Comparison of ENCODE assay signal across 26 mouse cellular contexts in genomic region chr11:117183299-117183698, GRCm38 (mm10). TPM values are rescaled to one million over a fixed set of nuclear protein-coding genes. Genes with fewer than 3 reads are reported as not detected.
A peak's percentile ranks its signal among the peaks of the same experiment; 100 is the strongest.
DNase-seq lines count a peak whose midpoint lies in the region; ATAC-seq and TF ChIP-seq lines count a peak whose summit lies in the region.
"Had no signal": no experiment of that assay in that cellular context is flagged by ENCODE, and none has a peak within 500 bp of the region (broad histone marks: within the 10 kb centered on the region; RNA-seq: fewer than 3 reads in every experiment).

No protein-coding gene starts in this region.

- H3K4me2 ChIP-seq in embryonic facial prominence, embryonic 13.5 days, result no peak overlapping the region
- no peak overlapping the region for H3K4me2 ChIP-seq in myocyte (ENCODE audit: low read depth)
- H3K4me2 ChIP-seq: embryonic facial prominence, embryonic 12.5 days; heart, embryonic 13.5 days; hindbrain, embryonic 14.5 days had no signal

- H3K27me3 ChIP-seq in embryonic facial prominence, embryonic 13.5 days, result no peaks in the 10 kb centered on the region
- no peaks in the 10 kb centered on the region for H3K27me3 ChIP-seq in embryonic facial prominence, embryonic 10.5 days (replicated peaks; ENCODE audit: low read depth, poor library complexity, severe bottlenecking)
- H3K27me3 ChIP-seq in C2C12 (ENCODE audit: control insufficient read depth, insufficient read depth, insufficient read length) (peaks cover 1% of the 10 kb centered on the region), myocyte (ENCODE audit: control insufficient read depth, insufficient read depth, insufficient read length) (no peaks in the 10 kb centered on the region)
- H3K27me3 ChIP-seq: embryonic facial prominence, embryonic 12.5 days had no signal

- no peak overlapping the region for H3K9ac ChIP-seq in embryonic facial prominence, embryonic 13.5 days
- H3K9ac ChIP-seq: embryonic facial prominence, embryonic 12.5 days; forebrain, postnatal 0 days; heart, embryonic 13.5 days; hindbrain, embryonic 14.5 days had no signal

- H3ac ChIP-seq in C2C12 (ENCODE audit: control insufficient read depth, insufficient read length, low read depth) (no peak overlapping the region), myocyte (ENCODE audit: control insufficient read depth, insufficient read length) (no peak overlapping the region)

- peaks cover 22% of the 10 kb centered on the region for H3K4me1 ChIP-seq in embryonic facial prominence, embryonic 13.5 days
- peaks cover 5% of the 10 kb centered on the region for H3K4me1 ChIP-seq in embryonic facial prominence, embryonic 10.5 days
- H3K4me1 ChIP-seq: heart, embryonic 13.5 days had no signal

- H3K27ac ChIP-seq in embryonic facial prominence, embryonic 13.5 days, result peak overlapping the region; percentile 39
- H3K27ac ChIP-seq in embryonic facial prominence, embryonic 10.5 days (replicated peaks), result no peak overlapping the region
- H3K27ac ChIP-seq: embryonic facial prominence, embryonic 12.5 days; heart, embryonic 10.5 days; heart, embryonic 13.5 days; hindbrain, embryonic 14.5 days; hindbrain, postnatal 0 days had no signal

- ATAC-seq in embryonic facial prominence, embryonic 13.5 days (ENCODE audit: insufficient number of reproducible peaks, insufficient read depth, low FRiP score, low TSS enrichment, low read depth), result no peak
- ATAC-seq: forebrain, embryonic 14.5 days; forebrain, postnatal 0 days; hindbrain, postnatal 0 days; inflammation-experienced regulatory T-cells, adult 6 months; intestine, embryonic 16.5 days had no signal

- peaks cover 19% of the 10 kb centered on the region for H3K9me3 ChIP-seq in embryonic facial prominence, embryonic 13.5 days
- H3K9me3 ChIP-seq in embryonic facial prominence, embryonic 10.5 days, result peaks cover 25% of the 10 kb centered on the region

- H3K79me2 ChIP-seq in C2C12 (ENCODE audit: control insufficient read depth, insufficient read depth) (no peaks in the 10 kb centered on the region), myocyte (ENCODE audit: control insufficient read depth, insufficient read depth) (no peaks in the 10 kb centered on the region)

- H3K4me3 ChIP-seq in embryonic facial prominence, embryonic 13.5 days, result no peak overlapping the region
- H3K4me3 ChIP-seq in embryonic facial prominence, embryonic 10.5 days, result no peak overlapping the region
- H3K4me3 ChIP-seq in C2C12 (ENCODE audit: insufficient read depth, poor library complexity, severe bottlenecking) (no peak overlapping the region), myocyte (no peak overlapping the region)
- H3K4me3 ChIP-seq: embryonic facial prominence, embryonic 12.5 days; heart, embryonic 10.5 days; heart, embryonic 13.5 days had no signal

- no peak for TF ChIP-seq POLR2A in myocyte (IDR thresholded peaks at IDR 0.05; ENCODE audit: insufficient read length, low read depth)

- no peak for TF ChIP-seq CTCF in C2C12 (IDR thresholded peaks at IDR 0.05; ENCODE audit: control insufficient read depth, insufficient read depth, insufficient read length)

- no peaks in the 10 kb centered on the region for H3K79me3 ChIP-seq in C2C12 (ENCODE audit: low read depth)

- WGBS in embryonic facial prominence, embryonic 13.5 days, result 46% methylated on average over 3 of the region's 3 CpGs
- WGBS in embryonic facial prominence, embryonic 10.5 days, result 75% methylated on average over 3 of the region's 3 CpGs

- no peaks in the 10 kb centered on the region for H3K36me3 ChIP-seq in embryonic facial prominence, embryonic 13.5 days
- no peaks in the 10 kb centered on the region for H3K36me3 ChIP-seq in embryonic facial prominence, embryonic 10.5 days (replicated peaks)
- no peaks in the 10 kb centered on the region for H3K36me3 ChIP-seq in C2C12 (ENCODE audit: control insufficient read depth, insufficient read depth)
- H3K36me3 ChIP-seq in myocyte (ENCODE audit: control insufficient read depth, insufficient read depth), result no peaks in the 10 kb centered on the region
- H3K36me3 ChIP-seq: embryonic facial prominence, embryonic 12.5 days; heart, embryonic 10.5 days; heart, embryonic 13.5 days had no signal

- no peak for DNase-seq in embryonic facial prominence, embryonic 10.5 days (ENCODE audit: low spot score)
- DNase-seq in NIH3T3 (ENCODE audit: low read depth), result peak; percentile 65
- DNase-seq in layer of hippocampus, adult 11-12 months (ENCODE audit: low spot score), result no peak
- DNase-seq in Muller cell, postnatal 12 days (ENCODE audit: inconsistent ontology term), result no peak
- DNase-seq: adrenal gland, adult 8-10 months; adrenal gland, postnatal 25 days; cerebellum, adult 11-12 months; cerebellum, adult 8-10 months; cerebellum, postnatal 10 days; cerebellum, postnatal 36 days; forebrain, postnatal 0 days; gastrocnemius, postnatal 25 days; heart, adult 18-20 months; heart, postnatal 14 days; heart, postnatal 4 days had no signal

TF ChIP-seq in C2C12, 6 proteins besides CTCF, POLR2A, EP300 and RAD21:
- TF ChIP-seq FOSL1 (IDR thresholded peaks at IDR 0.05; ENCODE audit: insufficient read depth, low read length, poor library complexity, severe bottlenecking), result no peak
- peak; percentile 68 for TF ChIP-seq USF1 (IDR thresholded peaks at IDR 0.05; ENCODE audit: low read depth)
TF ChIP-seq in C2C12: peak in this region for 1.

TF ChIP-seq in myocyte, 11 proteins besides CTCF, POLR2A, EP300 and RAD21:
- TF ChIP-seq SRF (IDR thresholded peaks at IDR 0.05; ENCODE audit: control insufficient read depth, insufficient read length, low read depth), result no peak
- TF ChIP-seq USF1 (IDR thresholded peaks at IDR 0.05; ENCODE audit: low read depth), result peak; percentile 86

RNA-seq across cellular contexts. Expression of gene Sept9, which starts 16.2 kb away (rescaled TPM):
- polyA plus RNA-seq in embryonic facial prominence, embryonic 13.5 days (2015; fragmentation: Nextera tagmentation; extraction: Ambion mirVana), result 186 and 202 TPM in 2 replicates
- 255 TPM in 2 replicates for polyA plus RNA-seq in embryonic facial prominence, embryonic 10.5 days (2016; fragmentation: Nextera tagmentation; extraction: Ambion mirVana)
- polyA plus RNA-seq in C2C12 (2012; fragmentation: generic; extraction: Trizol), result 266 TPM
- 253 TPM for polyA plus RNA-seq in myocyte (2012; fragmentation: generic; extraction: Trizol)
